Mouse (Mus musculus) adrenal gland, postnatal 0 days (tissue): ENCODE measurements around the gene Olfr1262. TPM values are rescaled to one million over a fixed set of nuclear protein-coding genes. Genes with fewer than 3 reads are reported as not detected.

Experiments used
- polyA plus RNA-seq: library from polyadenylated mRNA; unstranded; fragments of >200 nt; fragmentation: Nextera tagmentation; extraction: Ambion mirVana; gene quantifications from 2 replicates; pipeline ENCODE4 v1.2.1, GENCODE M21; 2015

Gene Olfr1262
- polyA plus RNA-seq, result not detected in 2 replicates

GRCm38 (mm10) chr2:89999845-90000244 lies at the start of gene Olfr1262:
Gene Olfr1262 (plus strand): TSS chr2:90000145.

GRCm38 (mm10) chr2:89974184-89974583 lies 25.8 kb upstream of the Olfr1262 start, which contains the start of gene Olfr1260:
Gene Olfr1260 (plus strand): TSS chr2:89974340.

GRCm38 (mm10) chr2:89990921-89991320 lies 9.0 kb upstream of the Olfr1262 start, which contains the start of gene Olfr1261:
Gene Olfr1261 (plus strand): TSS chr2:89991221.

GRCm38 (mm10) chr2:90011831-90012230 lies 11.9 kb downstream of the Olfr1262 start, which contains the start of gene Olfr1263:
Gene Olfr1263 (plus strand): TSS chr2:90012131.

GRCm38 (mm10) chr2:90025477-90025876 lies 25.5 kb downstream of the Olfr1262 start, which contains the start of gene Olfr1264:
Gene Olfr1264 (minus strand): TSS chr2:90025577.

GRCm38 (mm10) chr2:90035037-90035436 lies 35.1 kb downstream of the Olfr1262 start, which contains the start of gene Olfr1265:
Gene Olfr1265 (plus strand): TSS chr2:90035337.

Other genes starting within 250 kb of the Olfr1262 start
- gene Olfr1253, start 243.1 kb upstream of the Olfr1262 start, polyA plus RNA-seq, result not detected in 2 replicates
- not detected in 2 replicates for gene Olfr1254, start 206.5 kb upstream of the Olfr1262 start, polyA plus RNA-seq
- gene Olfr1255, start 188.1 kb upstream of the Olfr1262 start, polyA plus RNA-seq, result not detected in 2 replicates
- gene Olfr1256, start 158.6 kb upstream of the Olfr1262 start, polyA plus RNA-seq, result not detected in 2 replicates
- gene Olfr48, start 151.9 kb upstream of the Olfr1262 start, polyA plus RNA-seq, result not detected in 2 replicates
- not detected in 2 replicates for gene Olfr1257, start 121.7 kb upstream of the Olfr1262 start, polyA plus RNA-seq
- gene Olfr1258, start 72.8 kb upstream of the Olfr1262 start, polyA plus RNA-seq, result not detected in 2 replicates
- gene Olfr1259, start 51.5 kb upstream of the Olfr1262 start, polyA plus RNA-seq, result not detected in 2 replicates
- gene Olfr1260, start 25.8 kb upstream of the Olfr1262 start, polyA plus RNA-seq, result 0.23 and 0.35 TPM in 2 replicates
- not detected in 2 replicates for gene Olfr1261, start 8.9 kb upstream of the Olfr1262 start, polyA plus RNA-seq
- not detected in 2 replicates for gene Olfr1263, start 12.0 kb downstream of the Olfr1262 start, polyA plus RNA-seq
- not detected in 2 replicates for gene Olfr1264, start 25.4 kb downstream of the Olfr1262 start, polyA plus RNA-seq
- gene Olfr1265, start 35.2 kb downstream of the Olfr1262 start, polyA plus RNA-seq, result not detected in 2 replicates
- not detected in 2 replicates for gene Olfr140, start 63.4 kb downstream of the Olfr1262 start, polyA plus RNA-seq
- gene Olfr1269, start 121.3 kb downstream of the Olfr1262 start, polyA plus RNA-seq, result not detected in 2 replicates
- not detected in 2 replicates for gene Olfr32, start 142.2 kb downstream of the Olfr1262 start, polyA plus RNA-seq
- not detected in 2 replicates for gene Olfr1270, start 152.9 kb downstream of the Olfr1262 start, polyA plus RNA-seq
- gene Olfr1506, start 224.3 kb downstream of the Olfr1262 start, polyA plus RNA-seq, result not detected in 2 replicates